Mouse (Mus musculus) ZHBTc4 (cell line): ENCODE data around the gene Gucd1.
A peak's percentile ranks its signal among the peaks of the same experiment; 100 is the strongest.
"Not testable (repeated sequence)": the region's sequence is repeated elsewhere in the genome, so short reads cannot be mapped to it uniquely, and the experiment has no call there.

Experiments used
- DNase-seq: peaks from one replicate; pipeline ENCODE4 v3.0.0-alpha.2; 2011; ENCODE audit warnings: low read depth, low spot score

Gucd1 gene

DNA sequence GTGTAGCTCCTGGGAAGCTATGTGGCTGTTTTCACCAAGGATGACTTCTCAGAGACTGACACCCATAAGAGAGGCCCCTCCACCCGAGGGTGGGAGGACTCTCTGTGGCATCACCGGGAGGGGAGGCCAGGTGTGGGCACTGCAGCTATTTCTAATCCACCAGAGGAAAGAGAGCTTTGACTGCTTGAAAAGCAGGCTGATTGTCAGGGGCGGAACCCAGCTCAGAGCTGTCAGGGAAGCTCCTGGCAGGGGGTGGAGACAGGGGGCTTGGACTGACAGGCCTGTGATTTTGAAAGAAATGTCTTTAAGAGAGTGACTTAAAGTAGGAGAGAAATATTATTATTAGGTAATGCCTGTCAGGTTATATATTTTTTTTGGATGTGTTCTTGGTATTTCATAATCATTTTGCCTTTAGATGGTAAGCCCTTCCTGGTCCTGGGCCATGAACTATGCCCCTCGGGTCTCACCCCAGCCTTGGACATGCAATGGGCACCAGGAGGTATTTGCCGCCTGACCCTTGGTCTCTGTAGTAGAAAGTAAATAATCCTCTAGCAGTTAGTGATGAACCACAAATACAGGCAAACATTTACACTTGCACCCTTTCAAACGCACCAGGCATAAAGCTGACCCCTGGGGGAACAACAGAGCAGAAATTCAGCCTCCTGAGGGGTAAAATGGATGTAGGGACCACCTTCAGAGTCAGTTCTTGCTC, 42.5 kb downstream of the Gucd1 start:
- DNase-seq = not testable (repeated sequence)

DNA sequence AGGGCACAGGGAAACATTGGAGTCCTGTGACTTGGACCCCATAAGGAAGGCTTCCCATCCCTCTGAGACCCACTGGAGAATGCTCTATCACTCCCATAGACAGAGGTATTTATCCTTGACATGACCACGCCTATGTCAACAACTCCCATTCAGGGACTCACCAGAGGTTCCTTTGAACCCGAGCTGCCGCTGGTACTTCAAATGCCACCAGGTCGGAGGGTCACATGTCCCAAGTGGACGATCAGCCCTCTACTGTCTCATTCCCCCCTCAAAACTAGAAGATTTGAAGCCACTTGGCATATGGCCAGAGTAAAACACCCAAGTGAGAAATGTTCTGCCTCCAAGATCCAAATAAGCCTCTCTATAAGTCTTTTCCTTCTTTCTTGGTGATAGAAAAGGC, 43.2 kb downstream of the Gucd1 start:
- DNase-seq = peak; percentile 39

DNA sequence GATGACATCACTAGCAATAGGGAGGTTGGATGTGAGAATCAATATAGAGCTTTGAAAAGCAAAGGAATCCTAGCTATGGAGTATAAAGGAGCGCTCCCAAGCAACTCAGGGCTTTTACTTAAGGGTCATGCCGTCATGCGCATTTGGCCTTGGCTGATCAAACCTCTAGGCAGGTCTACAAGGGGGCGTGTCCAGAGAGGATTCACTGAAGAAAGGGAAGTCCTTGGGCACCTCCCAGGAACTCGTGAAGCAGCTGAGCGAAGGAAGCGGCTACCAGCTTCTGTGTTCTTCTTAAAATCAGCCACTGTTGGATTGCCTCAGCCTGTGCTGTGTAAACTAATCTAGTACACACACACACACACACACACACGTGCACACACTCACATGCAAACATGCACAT, 44.4 kb downstream of the Gucd1 start:
- peak; percentile 79 for DNase-seq

DNA sequence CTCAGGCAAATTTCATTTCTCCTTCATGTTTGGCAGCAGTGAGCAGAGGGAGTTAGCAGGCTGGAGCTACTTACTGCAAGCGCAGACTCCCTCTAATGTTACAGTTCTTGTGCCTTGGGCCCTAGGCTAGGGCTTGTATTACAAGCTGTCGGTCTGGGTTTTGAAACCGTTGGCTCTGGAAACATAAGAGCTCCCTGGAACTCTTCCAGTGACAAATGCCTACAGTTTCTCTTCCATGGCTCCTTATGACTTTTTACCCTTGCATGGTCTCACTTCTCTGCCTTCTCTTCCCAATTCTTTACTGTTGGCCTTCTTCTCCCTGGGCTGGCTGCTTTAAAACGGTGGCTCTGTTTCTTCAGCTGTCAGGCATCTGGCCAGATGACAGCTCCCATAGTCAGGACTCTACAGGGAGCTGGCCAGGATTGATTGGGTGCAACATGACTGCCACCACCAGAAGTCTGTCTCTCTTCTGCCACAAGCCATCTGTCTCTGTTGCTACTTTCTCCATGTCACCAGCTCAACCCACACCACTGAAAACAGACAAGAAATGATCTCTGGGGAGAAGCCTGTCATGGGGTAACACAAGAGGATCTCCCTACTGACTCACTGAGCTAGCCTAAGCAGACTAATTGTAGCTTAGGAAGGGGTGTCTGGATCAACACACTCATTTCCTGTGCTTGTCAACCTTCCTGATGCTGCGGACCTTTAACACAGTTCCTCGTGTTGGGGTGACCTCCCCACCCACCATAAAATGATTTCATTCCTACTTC, 51.8 kb downstream of the Gucd1 start:
- DNase-seq = no peak

DNA sequence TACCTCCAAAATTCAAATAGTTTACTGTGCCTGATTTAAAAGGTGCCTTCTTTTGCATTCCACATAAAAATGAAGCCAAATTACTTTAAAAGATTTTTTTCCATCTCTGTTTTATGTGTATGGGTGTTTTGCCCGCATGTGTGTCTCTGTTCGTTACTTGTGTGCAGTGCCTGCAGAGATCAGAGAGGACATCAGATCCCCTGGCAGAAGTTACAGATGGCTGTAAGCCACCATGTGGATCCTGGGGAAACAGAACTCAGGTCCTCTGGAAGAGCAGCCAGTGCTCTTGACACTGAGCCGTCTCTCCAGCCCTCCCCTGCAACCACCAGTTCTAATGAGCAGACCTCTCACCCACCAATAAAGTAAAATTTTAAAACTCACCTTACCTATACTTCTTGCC, 55.0 kb downstream of the Gucd1 start:
- no peak for DNase-seq

DNA sequence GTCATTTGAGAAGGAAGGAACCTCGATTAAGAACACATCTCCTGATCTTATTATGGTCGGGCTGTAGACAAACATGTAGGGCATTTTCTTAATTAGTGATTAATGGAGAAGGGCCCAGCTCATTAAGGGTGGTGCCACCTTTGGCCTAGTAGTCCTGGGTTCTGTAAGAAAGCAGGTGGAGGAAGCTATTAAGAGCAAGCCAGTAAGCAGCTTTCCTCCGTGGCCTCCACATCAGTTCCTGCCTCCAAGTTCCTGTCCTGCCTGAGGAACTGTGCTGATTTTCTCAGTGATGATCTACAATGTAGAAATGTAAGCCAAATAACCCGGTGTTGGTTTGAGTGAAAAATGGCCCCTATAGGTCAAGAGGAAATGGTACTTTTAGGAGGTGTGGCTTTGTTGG, 59.4 kb downstream of the Gucd1 start:
- DNase-seq = no peak

DNA sequence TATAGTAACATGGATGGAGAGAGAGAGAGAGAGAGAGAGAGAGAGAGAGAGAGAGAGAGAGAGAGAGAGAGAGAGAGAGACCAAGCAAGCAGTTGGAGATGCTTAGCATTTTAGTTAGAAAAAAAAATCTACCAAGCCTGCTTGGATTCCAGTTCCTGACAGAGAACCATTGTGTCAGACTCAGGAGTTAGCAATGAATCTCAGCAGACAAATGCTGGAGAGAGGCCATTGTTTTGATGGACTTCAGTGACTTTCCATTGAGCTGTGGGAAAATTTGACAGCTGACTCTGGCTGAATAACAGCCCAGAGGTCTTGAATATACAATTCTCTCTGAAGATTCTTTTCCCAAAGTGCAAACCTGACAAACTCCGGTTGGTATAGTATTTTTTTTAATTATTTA, 59.9 kb downstream of the Gucd1 start:
- no peak for DNase-seq

DNA sequence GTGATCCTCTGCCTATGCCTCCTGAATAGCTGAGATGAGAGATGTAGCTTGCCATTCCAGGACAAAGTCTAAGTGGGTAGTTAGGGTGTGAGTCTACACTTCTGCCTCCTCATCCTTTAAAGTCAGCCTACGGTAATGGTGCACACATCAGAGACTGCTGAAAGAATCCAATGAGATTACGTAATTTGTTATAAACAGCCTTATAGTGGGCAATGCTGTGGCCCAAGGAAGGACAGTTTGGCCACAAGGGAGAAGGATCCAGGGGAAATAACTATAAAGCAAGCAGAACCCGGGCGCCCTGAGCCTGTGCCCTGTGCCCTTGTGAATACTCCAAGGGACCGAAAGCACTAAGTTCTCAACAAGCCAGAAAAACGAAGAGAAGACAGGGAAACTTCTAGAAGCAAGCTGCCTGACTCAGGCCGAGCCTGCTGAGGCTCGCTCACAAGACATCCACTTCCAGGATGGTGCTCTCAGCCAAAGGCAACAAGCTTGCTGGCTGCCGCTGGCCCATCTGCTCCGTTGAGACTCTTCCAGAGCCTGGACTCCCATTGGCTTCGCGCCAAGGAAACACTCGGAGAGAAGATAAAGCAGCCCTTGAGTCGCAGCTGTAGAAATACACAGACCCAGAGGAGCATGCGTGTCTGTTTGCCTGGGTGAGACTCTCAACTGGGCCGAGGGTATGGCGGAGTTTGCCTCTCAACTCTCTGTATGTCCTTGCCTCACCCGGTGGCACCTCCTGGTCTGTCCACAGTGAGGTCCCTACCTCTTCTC, 61.5 kb downstream of the Gucd1 start:
- not testable (repeated sequence) for DNase-seq

DNA sequence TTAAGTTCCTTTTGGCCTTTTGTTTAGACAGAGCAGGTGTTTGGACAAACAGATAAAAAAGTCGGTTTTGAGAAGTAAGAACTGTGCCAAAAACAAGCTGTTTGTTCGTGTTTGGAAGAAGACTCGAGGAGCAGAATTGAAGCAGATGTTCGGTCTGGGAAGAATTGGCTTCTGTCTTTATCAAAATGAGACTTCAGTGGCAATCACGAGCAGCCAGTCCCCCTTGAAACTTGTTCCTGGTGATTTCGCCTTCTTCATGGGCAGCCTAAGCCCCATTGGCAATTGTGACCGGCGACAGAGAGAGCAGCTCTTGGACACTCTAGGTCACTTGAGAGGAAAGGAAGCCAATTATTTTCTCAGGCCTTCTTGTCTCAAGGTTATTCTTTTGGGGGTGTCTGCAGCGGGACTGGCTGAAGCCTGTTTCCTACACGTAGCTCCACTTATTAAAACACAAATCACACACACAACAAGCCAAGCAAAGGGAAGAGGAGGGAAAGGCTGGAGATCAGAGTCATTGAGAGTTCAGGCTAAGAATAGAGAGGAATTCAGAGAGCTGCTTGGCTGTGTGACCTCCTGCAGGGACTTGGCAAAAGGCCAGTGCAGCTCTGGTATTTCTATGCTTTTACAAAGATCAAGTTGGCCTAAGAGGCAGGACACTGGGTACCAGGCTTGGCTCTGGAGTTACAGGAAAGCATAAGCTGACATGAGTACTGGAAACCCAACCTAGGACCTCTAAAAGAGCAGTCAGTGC, 66.6 kb downstream of the Gucd1 start:
- DNase-seq = peak; percentile 54

DNA sequence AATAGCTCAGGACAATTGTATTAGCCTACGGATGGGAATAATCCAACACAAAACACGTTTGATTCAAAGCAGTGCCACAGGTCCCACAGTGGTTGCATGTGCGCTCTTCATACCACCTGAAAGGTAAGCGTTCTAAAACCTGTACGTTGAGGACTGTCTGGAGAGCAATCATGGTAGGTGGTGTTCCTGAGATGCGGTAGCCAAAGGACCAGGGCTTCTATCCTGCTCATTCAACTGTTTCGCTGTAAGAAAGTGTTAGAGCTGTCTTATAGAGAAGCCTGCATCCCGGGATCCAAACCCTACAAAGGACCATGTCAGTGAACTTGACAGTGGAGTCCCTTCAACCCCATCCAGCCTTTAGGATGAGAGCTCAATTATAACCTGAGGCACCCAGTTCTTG, 67.4 kb downstream of the Gucd1 start:
- no peak for DNase-seq

DNA sequence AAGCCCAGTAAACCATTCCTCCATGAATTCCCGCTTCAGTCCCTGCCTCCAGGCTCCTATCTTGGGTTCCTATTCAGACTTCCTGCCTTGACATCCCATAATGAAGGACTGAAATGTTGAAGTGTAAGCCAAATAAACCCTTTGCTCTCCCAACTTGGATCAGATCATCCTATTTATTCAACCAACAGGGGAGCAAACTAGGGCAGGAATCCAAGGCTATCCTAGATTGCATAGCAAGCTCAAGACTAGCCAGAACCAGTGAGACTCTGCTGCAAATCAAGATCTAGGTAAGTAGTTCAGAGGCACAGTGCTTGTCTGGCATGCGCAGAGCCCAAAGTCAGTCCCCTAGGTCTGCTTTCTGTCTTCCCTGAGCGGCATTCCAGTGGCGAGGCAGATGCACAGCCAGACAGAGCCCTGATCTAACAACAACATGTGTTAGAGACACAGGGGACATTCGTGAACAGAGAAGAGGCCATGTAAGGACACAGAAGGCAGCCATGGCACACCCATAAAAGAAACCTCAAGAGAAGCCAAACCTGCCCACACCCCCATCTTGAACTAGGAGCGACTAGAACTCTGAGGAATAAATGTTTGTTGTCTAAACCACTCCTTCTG, 68.9 kb downstream of the Gucd1 start:
- no peak for DNase-seq

DNA sequence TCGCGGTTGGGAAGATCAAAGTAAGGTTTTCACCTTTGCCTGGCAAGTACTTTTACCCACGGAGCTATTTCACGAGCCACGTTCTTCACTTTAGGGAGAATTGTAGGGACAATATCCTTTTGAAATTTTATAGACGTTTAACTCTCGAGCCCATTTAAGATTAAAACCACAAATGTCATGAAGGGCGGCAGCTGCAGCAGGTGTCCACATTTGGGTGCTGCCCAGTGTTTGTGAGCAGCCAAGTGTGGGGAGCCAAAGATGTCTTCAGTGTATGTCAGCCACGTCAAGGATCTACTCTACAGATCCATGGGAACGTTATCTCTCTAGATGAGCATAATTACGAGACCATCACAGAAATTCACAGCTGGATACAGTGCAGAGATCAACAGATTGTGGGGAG, 70.3 kb downstream of the Gucd1 start:
- no peak for DNase-seq

DNA sequence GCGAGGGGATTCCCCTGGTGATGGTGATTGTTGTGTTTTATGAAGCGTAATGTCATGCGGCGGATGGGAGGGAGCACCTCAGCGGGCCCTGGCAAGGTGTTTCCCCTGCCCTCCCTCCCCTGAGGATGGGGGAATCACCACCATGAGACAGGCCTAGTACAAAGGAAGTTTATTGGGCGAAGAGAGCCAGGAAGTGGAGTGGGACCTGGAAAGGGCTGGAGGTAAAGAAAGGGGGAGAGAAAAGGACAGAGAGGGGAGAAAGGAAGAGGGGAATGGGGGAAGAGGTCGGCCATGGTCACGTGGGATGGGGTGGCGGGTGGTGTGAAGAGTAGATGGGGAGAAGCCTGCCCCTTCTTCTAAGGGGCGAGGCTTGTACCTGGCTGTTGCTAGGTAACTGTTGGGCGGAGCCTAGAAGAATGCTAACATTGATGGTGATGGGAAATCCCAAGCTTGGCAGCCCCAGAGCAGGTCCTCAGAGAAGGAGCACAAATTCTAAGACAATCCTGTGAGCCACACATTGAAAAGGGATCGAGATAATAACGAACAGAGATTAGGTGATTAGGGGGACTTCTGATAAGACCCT, 71.2 kb downstream of the Gucd1 start:
- peak; percentile 43 for DNase-seq

DNA sequence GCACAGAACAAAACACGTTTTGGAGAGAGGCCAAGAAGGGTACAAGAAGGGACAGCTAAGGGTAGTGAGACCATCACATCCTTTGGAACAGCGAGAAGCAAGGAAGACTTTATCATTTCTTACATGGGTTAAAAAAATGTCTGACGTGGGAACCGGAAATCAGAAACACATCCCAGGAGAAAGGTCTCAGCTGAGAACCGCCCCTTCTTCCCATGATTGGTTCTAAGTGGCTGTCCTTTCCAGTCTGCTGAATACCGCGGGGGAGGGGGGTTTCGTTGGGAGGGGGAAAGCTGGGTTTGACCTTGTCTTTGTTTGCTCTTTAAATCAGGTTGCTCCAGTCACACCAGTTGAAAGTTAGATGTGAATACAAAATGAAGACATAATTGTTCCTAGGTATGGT, 72.7 kb downstream of the Gucd1 start:
- DNase-seq = peak; percentile 15

DNA sequence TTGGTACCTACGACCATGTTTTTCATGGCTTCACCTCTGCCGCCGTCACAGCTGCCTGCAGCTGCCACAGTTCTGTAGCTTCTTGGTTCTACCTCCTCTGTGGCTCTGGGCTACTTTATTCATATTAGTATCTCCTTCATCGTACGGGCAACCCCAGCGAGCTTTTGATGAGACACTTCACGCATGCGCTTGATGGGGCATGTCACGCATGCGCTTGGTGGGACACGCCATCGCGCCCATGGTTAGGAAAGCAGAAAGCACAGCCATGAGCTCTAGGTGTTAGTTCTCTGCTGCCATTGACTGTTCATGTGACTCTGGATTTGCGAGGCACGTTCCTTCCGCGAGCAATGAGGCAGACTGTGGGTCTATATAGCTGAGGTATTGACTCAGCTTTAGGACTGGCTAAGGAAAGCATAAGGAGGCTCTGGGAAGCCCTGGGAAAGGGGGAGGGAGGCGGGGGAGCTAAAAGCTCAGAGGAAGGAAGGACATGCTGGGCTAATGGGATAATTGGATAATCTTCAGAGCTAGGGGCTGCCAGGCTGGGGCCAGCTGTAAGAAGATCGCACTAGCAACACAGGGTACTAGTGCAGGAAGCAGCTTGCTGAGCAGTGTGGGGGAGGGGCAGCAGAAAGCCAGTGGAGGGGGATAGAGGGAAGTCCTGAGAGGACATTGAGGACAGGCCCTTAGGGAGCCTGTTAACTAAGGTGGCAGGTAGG, 73.5 kb downstream of the Gucd1 start:
- peak; percentile 24 for DNase-seq

DNA sequence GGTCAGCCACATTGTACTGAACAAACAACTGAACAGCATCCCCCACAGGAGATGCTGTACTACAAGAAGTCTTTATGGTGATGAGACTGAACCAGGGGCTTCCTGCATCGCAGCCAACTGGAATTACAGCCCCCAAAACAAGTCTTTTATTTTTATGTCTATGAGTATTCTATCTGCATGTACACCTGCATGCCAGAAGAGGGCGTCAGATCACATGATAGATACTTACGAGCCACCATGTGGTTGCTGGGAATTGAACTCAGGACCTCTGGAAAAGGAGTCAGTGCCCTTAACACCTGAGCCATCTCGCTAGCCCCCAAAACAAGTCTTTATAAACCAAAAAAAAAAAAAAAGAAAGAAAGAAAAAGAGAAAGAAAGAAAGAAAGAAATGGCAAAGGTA, 74.8 kb downstream of the Gucd1 start:
- DNase-seq = peak; percentile 36

DNA sequence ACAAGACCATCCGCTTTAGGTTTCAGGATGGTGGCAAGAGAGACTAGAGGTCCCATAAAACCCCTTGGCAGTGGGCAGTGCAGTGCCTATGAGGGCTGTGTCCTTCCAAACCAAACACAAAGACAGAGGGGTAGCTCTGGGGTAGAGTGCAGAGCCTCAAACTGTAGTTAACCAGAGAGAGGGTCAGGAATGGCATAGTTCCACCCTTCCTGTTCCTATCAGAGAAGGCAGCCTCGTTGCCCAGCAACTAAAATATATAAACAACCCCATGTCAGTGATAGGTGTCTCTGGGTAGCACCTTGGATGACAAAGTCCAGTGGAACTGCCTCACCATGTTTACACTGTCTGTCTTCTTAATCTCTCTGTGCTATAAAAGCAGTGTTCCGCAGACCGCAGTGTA, 76.0 kb downstream of the Gucd1 start:
- no peak for DNase-seq

DNA sequence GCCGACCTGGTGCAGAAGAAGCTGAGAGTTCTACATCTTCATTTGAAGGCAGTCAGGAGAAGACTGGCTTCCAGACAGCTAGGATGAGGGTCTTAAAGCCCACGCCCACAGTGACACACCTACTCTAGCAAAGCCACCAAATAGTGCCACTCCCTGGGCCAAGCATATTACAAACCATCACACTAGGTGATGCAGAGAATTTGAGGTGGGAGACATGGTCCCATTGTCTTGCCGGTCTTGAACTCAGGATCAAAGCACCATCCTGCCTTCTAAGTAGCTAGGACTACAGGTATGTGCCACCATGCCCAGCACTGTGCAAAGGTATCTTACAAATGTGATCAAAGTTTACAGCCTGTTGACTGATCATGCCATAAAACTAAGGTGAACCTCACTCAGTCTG, 77.0 kb downstream of the Gucd1 start:
- no peak for DNase-seq

DNA sequence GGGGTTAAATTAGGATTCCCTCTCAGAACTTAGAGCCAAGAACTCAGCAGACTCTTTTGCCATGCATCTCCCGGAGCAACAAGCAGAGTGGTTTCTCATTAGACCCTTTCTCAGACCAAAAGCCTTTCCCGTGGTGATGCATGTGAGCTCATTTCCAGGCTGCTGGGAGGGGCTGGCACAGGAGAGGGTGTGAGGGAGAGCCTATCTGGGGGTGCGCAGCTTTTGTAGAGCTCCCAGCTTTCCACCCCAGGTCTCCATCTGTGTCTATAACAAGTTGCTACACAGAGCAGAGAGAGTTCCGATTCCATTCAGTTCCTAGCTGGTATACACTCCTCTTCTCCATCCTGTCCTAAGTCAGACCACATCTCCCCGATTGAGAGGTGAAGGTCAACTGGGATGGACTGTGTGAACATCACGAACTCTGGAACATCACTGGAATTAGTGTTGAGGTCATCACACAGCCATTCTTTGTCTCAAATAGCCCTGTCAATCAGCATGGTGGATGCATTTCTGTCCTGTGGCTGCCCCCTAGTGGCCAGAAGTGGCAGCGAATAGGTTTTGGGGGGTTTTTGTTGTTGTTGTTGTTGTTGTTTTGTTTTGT, 78.5 kb downstream of the Gucd1 start:
- DNase-seq = peak; percentile 62
